Mouse (Mus musculus) erythroblast, adult 5-6 weeks (primary cell): ENCODE measurements around the gene Trib2. TPM values are rescaled to one million over a fixed set of nuclear protein-coding genes. Genes with fewer than 3 reads are reported as not detected.

ENCODE experiments used
- ATAC-seq: replicated peaks from 2 replicates; pipeline ENCODE4 v1.8.0; 2016; ENCODE audit warnings: moderate number of reproducible peaks, mild to moderate bottlenecking, moderate TSS enrichment, inconsistent platforms; ENCODE audit not compliant: poor library complexity, low FRiP score, severe bottlenecking
- total RNA-seq, 2 experiments: library from RNA; stranded (forward) in 1 of 2; stranded (reverse) in 1 of 2; fragments of 150-400 nt in 1 of 2; fragments of 200-764, 138-1000 nt in 1 of 2; gene quantifications; 2 replicates each; pipeline versions ENCODE4 v1.2.3 to v1.2.4; 2015 to 2017; ENCODE audit warnings: low replicate concordance in 2 of 2

Trib2 gene
- total RNA-seq, 2 experiments from 2014 or later: 1.6 to 1.7 TPM

- ATAC-seq: no peak
Measured at GRCm38 (mm10) chr12:15815170-15815575, 1.5 kb downstream of the Trib2 start.

GRCm38 (mm10) chr12:15814249-15815081 lies 2.3 kb downstream of the Trib2 start:
- ATAC-seq: no peak

- ATAC-seq: no peak
Measured at GRCm38 (mm10) chr12:15813819-15814165, 2.9 kb downstream of the Trib2 start.

GRCm38 (mm10) chr12:15813133-15813818 lies 3.4 kb downstream of the Trib2 start:
- no peak for ATAC-seq

- no peak for ATAC-seq
Measured at GRCm38 (mm10) chr12:15812139-15812962, 4.4 kb downstream of the Trib2 start.

- ATAC-seq: no peak
Measured at GRCm38 (mm10) chr12:15811682-15812081, 5.0 kb downstream of the Trib2 start.

- ATAC-seq: no peak
Measured at GRCm38 (mm10) chr12:15810926-15811325, 5.8 kb downstream of the Trib2 start.

- no peak for ATAC-seq
Measured at GRCm38 (mm10) chr12:15809657-15810056, 7.1 kb downstream of the Trib2 start.

GRCm38 (mm10) chr12:15809249-15809648 lies 7.5 kb downstream of the Trib2 start:
- no peak for ATAC-seq

GRCm38 (mm10) chr12:15808186-15808800 lies 8.4 kb downstream of the Trib2 start:
- ATAC-seq: no peak

- no peak for ATAC-seq
Measured at GRCm38 (mm10) chr12:15804931-15805331, 11.8 kb downstream of the Trib2 start.

GRCm38 (mm10) chr12:15803936-15804438 lies 12.7 kb downstream of the Trib2 start:
- ATAC-seq: no peak

- no peak for ATAC-seq
Measured at GRCm38 (mm10) chr12:15801571-15801930, 15.2 kb downstream of the Trib2 start.

GRCm38 (mm10) chr12:15800914-15801570 lies 15.7 kb downstream of the Trib2 start:
- ATAC-seq: no peak

- ATAC-seq: no peak
Measured at GRCm38 (mm10) chr12:15800196-15800913, 16.4 kb downstream of the Trib2 start.

GRCm38 (mm10) chr12:15798019-15798418 lies 18.7 kb downstream of the Trib2 start:
- no peak for ATAC-seq

- ATAC-seq: no peak
Measured at GRCm38 (mm10) chr12:15795886-15796285, 20.8 kb downstream of the Trib2 start.

GRCm38 (mm10) chr12:15793336-15793735 lies 23.4 kb downstream of the Trib2 start:
- no peak for ATAC-seq

GRCm38 (mm10) chr12:15790181-15790580 lies 26.5 kb downstream of the Trib2 start:
- ATAC-seq: no peak
